Mouse (Mus musculus) embryo, embryonic 9.5 days (tissue): ENCODE results near the gene Ifi47.
A peak's percentile ranks its signal among the peaks of the same experiment; 100 is the strongest.

Experiments used
- DNase-seq: peaks from one replicate; pipeline ENCODE4 v3.0.0-alpha.2; 2017; ENCODE audit errors: extremely low spot score

Ifi47 gene

DNA sequence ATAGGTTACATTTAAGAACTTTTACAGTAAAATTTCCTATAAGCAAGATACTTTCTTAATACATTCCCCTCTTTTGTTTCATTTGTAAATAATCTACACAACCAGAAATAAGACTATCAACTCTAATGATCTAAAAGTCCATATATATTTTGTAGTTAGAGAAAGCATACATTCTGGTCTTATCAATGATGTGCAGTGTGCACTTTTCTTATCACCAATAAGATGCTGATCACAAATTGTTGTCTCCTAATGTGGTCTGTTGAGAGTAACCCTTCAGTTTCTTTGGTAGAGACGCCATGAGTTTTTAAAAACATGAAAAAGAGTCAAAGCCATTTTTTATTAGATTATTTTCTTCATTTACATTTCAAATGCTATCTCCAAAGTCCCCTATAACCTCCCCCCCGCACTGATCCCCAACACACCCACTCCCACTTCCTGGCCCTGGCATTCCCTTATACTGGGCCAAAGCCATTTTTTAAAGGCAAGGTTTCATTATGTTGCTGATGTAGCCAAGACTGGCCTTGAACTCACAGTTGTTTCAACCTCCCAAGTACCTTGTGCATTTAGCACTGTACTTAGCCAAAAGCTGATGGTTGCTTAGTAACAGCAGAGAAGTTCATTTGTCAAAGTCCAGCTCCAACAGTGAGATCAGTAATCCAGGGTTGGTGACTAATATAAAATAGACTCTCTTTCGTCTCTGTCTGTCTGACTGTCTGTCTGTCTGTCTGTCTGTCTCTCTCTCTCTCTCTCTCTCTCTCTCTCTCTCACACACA, 13.5 kb downstream of the Ifi47 start:
- no peak for DNase-seq

GRCm38 (mm10) chr11:49090551-49090950, 14.2 kb downstream of the Ifi47 start:
- DNase-seq, result no peak

DNA sequence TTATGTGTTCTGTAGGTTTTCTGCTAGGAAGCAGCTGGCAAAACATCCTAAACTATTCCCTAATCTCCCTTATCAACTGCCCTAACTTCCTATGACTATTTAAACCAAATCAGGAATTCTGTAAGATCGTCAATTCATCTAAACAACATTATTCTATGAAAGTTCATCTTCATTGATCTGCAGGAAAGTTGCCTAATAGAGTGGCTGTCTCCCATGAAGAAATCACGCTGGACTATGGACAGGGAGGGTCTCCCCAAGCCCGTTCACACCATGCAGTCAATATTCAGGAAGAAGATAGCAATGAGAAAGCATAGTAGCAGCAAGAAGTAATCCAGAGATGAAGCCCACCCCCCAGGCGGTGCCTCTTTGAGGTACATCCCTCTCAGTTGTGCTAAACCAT, 14.8 kb downstream of the Ifi47 start:
- DNase-seq, result no peak

DNA sequence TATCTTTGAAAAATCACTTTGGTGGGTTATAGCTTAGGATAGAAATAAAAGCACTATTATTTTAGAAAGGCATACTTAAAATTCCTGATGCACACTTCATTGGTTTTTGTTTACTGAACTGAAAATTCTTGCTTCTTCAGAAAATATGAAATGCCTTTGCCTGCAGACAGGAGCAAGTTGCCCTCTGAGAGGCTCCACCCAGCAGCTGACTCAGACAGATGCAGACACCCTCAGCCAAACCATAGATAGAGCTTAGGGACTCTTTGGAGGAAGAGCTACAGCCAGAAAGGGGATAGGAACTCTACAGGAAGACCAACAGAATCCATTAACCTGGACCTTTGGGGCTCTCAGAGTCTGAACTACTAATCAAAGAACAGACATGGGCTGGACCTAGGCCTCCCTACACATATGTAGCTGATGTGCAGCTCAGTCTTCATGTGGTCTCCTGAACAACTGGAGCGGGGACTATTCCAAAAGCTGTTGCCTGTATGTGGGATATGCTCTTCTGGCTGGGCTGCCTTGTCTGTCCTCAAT, 15.7 kb downstream of the Ifi47 start:
- no peak for DNase-seq

GRCm38 (mm10) chr11:49092786-49093185, 16.4 kb downstream of the Ifi47 start:
- no peak for DNase-seq

DNA sequence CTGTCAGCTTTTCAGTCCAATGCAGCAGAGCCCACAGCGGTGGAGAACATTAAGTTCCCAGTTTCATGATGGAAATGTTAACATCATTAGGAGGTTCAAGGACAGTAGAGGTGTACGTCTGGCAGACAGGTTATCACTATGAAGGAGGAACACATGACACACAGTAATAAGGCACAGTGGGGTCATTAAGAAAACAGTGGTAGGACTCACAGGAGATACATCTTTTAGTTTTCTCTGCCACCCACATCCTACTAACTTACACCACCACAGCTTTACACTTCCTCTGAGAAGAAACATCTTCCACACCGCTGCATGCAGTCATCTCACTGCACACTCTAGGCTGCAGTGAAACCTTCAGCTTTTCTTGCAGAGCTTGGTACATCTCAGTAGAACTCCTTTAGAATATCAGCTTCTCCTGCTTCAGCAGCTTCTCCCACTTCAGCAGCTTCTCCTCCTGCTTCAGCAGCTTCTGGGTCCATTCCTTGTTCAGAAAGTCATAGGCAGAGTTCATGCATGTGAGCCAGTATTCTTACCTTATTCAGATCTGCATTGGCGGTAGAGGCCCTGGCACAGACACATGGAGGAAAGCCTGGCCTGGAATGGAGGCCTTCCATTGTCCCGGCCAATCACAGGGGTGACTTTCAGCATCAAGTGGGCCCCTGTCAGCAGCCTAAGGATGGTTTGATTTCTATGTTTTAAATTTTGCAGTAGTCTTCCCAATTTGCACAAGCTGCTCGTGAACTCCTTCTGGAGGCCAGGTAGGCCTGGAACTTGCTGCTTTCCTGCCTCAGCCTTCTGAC, 17.7 kb downstream of the Ifi47 start:
- DNase-seq, result no peak

DNA sequence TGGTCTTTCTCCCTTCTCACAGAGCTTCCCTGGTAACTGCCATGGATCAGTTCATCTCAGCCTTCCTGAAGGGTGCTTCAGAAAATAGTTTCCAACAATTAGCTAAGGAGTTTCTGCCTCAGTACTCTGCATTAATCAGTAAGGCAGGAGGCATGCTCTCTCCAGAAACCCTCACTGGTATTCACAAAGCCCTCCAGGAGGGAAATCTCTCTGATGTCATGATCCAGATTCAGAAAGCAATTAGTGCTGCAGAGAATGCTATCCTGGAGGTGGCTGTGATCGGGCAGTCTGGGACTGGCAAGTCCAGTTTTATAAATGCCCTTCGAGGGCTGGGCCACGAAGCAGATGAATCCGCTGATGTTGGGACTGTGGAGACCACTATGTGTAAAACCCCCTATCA, 19.0 kb downstream of the Ifi47 start:
- no peak for DNase-seq

GRCm38 (mm10) chr11:49100409-49100808, 24.0 kb downstream of the Ifi47 start:
- no peak for DNase-seq

- no peak for DNase-seq
These were observed 25.1 kb downstream of the Ifi47 start for GRCm38 (mm10) chr11:49101500-49101899.

GRCm38 (mm10) chr11:49103047-49103693, 26.8 kb downstream of the Ifi47 start:
- peak; percentile 81 for DNase-seq

DNA sequence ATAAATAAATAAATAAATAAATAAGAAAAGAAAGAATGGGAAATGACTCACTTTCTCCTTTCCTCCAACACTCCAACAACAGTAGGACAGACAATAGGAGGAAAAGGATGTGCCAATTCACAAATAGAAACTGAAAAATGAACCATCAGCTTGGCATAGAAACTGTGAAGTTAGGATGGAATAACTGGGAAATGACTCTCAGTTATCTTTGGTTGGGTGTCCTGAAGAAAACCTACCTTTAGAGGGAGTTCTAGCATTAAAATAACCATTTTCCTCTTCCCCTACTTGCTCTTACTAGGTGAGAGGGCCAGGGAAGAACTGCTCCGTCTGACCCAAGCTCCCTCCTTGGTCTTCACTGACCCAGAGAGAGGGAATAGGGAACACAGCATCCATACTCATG, 29.4 kb downstream of the Ifi47 start:
- no peak for DNase-seq

- no peak for DNase-seq
These were observed 31.5 kb downstream of the Ifi47 start for GRCm38 (mm10) chr11:49107650-49108537.

- peak; percentile 39 for DNase-seq
These were observed 32.4 kb downstream of the Ifi47 start for GRCm38 (mm10) chr11:49108833-49109232.

DNA sequence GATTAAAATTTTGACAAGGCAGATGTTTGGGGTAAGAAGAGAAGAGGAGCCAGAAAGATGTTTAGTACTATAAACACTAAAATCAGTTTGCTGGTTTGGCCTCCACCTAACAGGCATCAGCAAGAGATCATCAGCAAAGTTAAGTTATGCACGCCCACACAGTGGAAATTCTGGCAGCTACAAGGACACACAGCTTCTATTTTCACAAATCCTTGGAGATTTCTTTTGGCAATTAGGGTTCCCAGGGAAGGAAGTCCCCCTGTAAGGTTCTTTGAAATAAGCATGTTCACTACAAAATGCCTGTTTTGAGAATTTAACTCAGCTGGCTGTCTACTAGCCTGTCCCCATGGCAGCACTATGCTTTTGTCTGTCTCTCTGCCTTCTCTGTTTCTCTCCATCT, 34.6 kb downstream of the Ifi47 start:
- no peak for DNase-seq

GRCm38 (mm10) chr11:49112624-49113219, 36.3 kb downstream of the Ifi47 start:
- DNase-seq, result no peak

GRCm38 (mm10) chr11:49114158-49114557, 37.8 kb downstream of the Ifi47 start:
- no peak for DNase-seq

DNA sequence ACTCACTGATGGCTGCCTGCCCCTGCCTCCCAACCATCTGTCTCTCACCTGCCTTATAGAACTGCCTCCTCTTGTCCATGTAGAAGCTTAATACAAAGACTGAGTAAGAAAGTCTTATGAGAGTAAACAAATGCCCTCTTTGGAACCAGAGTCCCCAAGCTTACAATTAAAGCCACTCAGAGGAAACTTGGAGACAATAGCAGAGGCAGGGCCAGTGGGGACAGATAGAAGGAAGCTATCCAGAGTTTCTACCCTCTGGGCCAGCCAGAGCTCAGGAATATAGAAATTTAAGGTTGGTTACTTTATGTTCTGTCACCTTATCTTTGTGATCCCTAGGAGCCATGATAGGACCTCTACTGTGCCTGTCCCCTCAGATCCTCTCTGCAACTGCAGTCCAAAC, 38.4 kb downstream of the Ifi47 start, which contains the start of gene Olfr1396:
Gene Olfr1396 (minus strand): TSS at position 101 of the 400 bp plus-strand sequence.
- no peak for DNase-seq

- no peak for DNase-seq
These were observed 43.2 kb downstream of the Ifi47 start for GRCm38 (mm10) chr11:49119635-49120034.

DNA sequence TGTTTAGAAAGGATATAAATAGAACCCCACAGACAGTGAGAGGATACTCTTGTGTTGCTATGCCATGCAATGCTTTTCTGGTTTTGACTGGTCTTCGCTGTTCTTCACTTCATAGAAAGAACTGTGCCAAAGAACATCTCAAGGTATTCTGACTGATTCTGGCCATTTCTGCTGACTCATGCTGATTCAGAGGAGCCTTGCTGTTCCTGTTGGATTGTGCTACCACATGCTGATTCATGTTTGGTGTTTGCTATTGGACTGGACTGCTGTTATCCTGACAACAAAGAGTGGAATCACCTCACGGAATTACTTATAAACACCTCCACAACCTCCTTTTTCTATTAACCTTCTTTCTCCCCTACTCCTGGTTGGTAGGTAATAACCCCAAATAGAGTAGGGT, 47.8 kb downstream of the Ifi47 start:
- DNase-seq, result no peak

GRCm38 (mm10) chr11:49141974-49142373, 65.6 kb downstream of the Ifi47 start, which contains the start of gene Olfr1395:
Gene Olfr1395 (plus strand): TSS chr11:49142274.
- no peak for DNase-seq
